In genomic region chr11:120347791-120348683, GRCm38 (mm10) we compare ENCODE assay signal across 7 mouse cellular contexts. TPM values are rescaled to one million over a fixed set of nuclear protein-coding genes. Genes with fewer than 3 reads are reported as not detected.
A peak's percentile ranks its signal among the peaks of the same experiment; 100 is the strongest.
DNase-seq lines count a peak whose midpoint lies in the region; ATAC-seq lines count a peak whose summit lies in the region.

Gene Actg1 (minus strand): TSS chr11:120348542.

- WGBS in intestine, embryonic 16.5 days = 1% methylated on average over 73 of the region's 103 CpGs
- WGBS in limb, embryonic 10.5 days = 6% methylated on average over 99 of the region's 103 CpGs
- under 1% methylated on average over 78 of the region's 103 CpGs for whole genome bisulfite sequencing in midbrain, embryonic 12.5 days

- H3K9ac ChIP-seq in intestine, embryonic 16.5 days (ENCODE audit: low read depth, low read length) = peak within 1 kb of the TSS; percentile 100
- H3K9ac ChIP-seq in midbrain, embryonic 12.5 days (replicated peaks) = peak within 1 kb of the TSS; percentile 100

- no peaks in the 10 kb centered on the region for H3K27me3 ChIP-seq in intestine, embryonic 16.5 days (replicated peaks; ENCODE audit: control insufficient read depth, insufficient read depth, low read length)
- H3K27me3 ChIP-seq in limb, embryonic 10.5 days (ENCODE audit: low read depth, poor library complexity, severe bottlenecking) = no peaks in the 10 kb centered on the region
- H3K27me3 ChIP-seq in midbrain, embryonic 12.5 days = peaks cover 7% of the 10 kb centered on the region; the same call in 1 of the 2 replicates

- H3K9me3 ChIP-seq in intestine, embryonic 16.5 days (ENCODE audit: control insufficient read depth, low read length) = no peaks in the 10 kb centered on the region
- no peaks in the 10 kb centered on the region for H3K9me3 ChIP-seq in limb, embryonic 10.5 days (replicated peaks)
- H3K9me3 ChIP-seq in midbrain, embryonic 12.5 days = no peaks in the 10 kb centered on the region

- peak within 1 kb of the TSS; percentile 100 for H3K27ac ChIP-seq in intestine, embryonic 16.5 days (ENCODE audit: low read length)
- peak within 1 kb of the TSS; percentile 100 for H3K27ac ChIP-seq in limb, embryonic 10.5 days
- H3K27ac ChIP-seq in midbrain, embryonic 12.5 days (replicated peaks) = peak within 1 kb of the TSS; percentile 100

- no peaks in the 10 kb centered on the region for H3K36me3 ChIP-seq in intestine, embryonic 16.5 days (ENCODE audit: control insufficient read depth, insufficient read depth, low read length)
- H3K36me3 ChIP-seq in limb, embryonic 10.5 days = peaks cover 23% of the 10 kb centered on the region
- H3K36me3 ChIP-seq in midbrain, embryonic 12.5 days = peaks cover 16% of the 10 kb centered on the region

- H3K4me2 ChIP-seq in intestine, embryonic 16.5 days (ENCODE audit: low read depth, low read length) = peak within 1 kb of the TSS; percentile 91
- peak within 1 kb of the TSS; percentile 68 for H3K4me2 ChIP-seq in midbrain, embryonic 12.5 days (replicated peaks)

- ATAC-seq in intestine, embryonic 16.5 days = peak; percentile 64
- peak; percentile 84 for ATAC-seq in midbrain, embryonic 12.5 days (ENCODE audit: low FRiP score, low read depth)

- peak within 1 kb of the TSS; percentile 100 for H3K4me3 ChIP-seq in intestine, embryonic 16.5 days (ENCODE audit: low read length)
- peak within 1 kb of the TSS; percentile 99 for H3K4me3 ChIP-seq in limb, embryonic 10.5 days
- peak within 1 kb of the TSS; percentile 100 for H3K4me3 ChIP-seq in midbrain, embryonic 12.5 days

- peak; percentile 94 for DNase-seq in adrenal gland, postnatal 10 days
- DNase-seq in embryo, embryonic 11 days = peak; percentile 94
- DNase-seq in gastrocnemius, postnatal 36 days = peak; percentile 77 to 82
- DNase-seq in limb, embryonic 10.5 days (ENCODE audit: low spot score) = peak; percentile 64
- DNase-seq in spleen, adult 18-20 months = peak; percentile 79 to 80

- intact Hi-C loops in gastrocnemius, postnatal 36 days (cut with DNase I) = no loop called here

- H3K4me1 ChIP-seq in intestine, embryonic 16.5 days (ENCODE audit: control insufficient read depth, insufficient read depth, low read length) = peaks cover 34% of the 10 kb centered on the region
- H3K4me1 ChIP-seq in limb, embryonic 10.5 days = peaks cover 44% of the 10 kb centered on the region
- H3K4me1 ChIP-seq in midbrain, embryonic 12.5 days = peaks cover 38% of the 10 kb centered on the region

RNA-seq across cellular contexts. Expression of gene Actg1, which starts in this region (rescaled TPM):
- 100 to 1,000 TPM; 954 to 956 TPM for total RNA-seq in adrenal gland, postnatal 10 days (2021)
- 100 to 1,000 TPM; 186 to 222 TPM for total RNA-seq in gastrocnemius, postnatal 36 days (2021)
- polyA plus RNA-seq in intestine, embryonic 16.5 days (2015; fragmentation: Nextera tagmentation; extraction: Ambion mirVana) = 2,886 and 2,944 TPM in 2 replicates
- polyA plus RNA-seq in limb, embryonic 10.5 days (2016; fragmentation: Nextera tagmentation; extraction: Ambion mirVana) = 3,099 and 3,197 TPM in 2 replicates
- polyA plus RNA-seq in midbrain, embryonic 12.5 days (2016; fragmentation: Nextera tagmentation; extraction: Ambion mirVana) = 3,175 and 3,231 TPM in 2 replicates

Comparison
In these comparisons a context has a peak if more than half of its experiments do, and no peak if none do; other contexts are left out.
1. Peak in every context shown above with its lines: DNase-seq, ATAC-seq, H3K4me3 ChIP-seq and H3K27ac ChIP-seq.
2. RNA of gene Actg1 (total RNA-seq): 954 to 956 TPM in adrenal gland, postnatal 10 days; 186 to 222 TPM in gastrocnemius, postnatal 36 days; every median in the first group is over 4 times any median in the second.